Mouse (Mus musculus) liver, postnatal 0 days (tissue): ENCODE measurements around the gene Clcnka.

ENCODE experiments used
- CTCF ChIP-seq: sonication (generic); IDR thresholded peaks from 2 replicates; pipeline ENCODE4 v1.5.1; 2016; ENCODE audit warnings: antibody characterized with exemption, low read depth
- EP300 ChIP-seq: IDR thresholded peaks from 2 replicates; pipeline ENCODE4 v1.6.1; 2016; ENCODE audit warnings: antibody characterized with exemption, low read depth, mild to moderate bottlenecking

GRCm38 (mm10) chr4:141432666-141433065, 34.1 kb upstream of the Clcnka start:
- TF ChIP-seq CTCF (no peak), EP300 (no peak)
